Mouse (Mus musculus) embryonic stem cell, embryonic (primary cell): ENCODE data around the gene Srrm2.

Source experiments
- CTCF ChIA-PET, 4 experiments: fragments of 300-600 bp in 2 of 4; fragments of 350-600 bp in 2 of 4; sonication (Branson Sonifier 250); formaldehyde crosslinking; loops; one replicate each; lab custom pipeline; 2022; ENCODE audit warnings: inconsistent platforms in 2 of 4; lab: Charles Lee
- POLR2A ChIA-PET, 4 experiments: fragments of 300-600 bp in 2 of 4; fragments of 350-600 bp in 2 of 4; sonication (Branson Sonifier 250); formaldehyde crosslinking; loops; one replicate each; lab custom pipeline; 2022; ENCODE audit warnings: antibody characterized with exemption in 4 of 4, inconsistent platforms in 1 of 4; lab: Charles Lee

Gene Srrm2

DNA sequence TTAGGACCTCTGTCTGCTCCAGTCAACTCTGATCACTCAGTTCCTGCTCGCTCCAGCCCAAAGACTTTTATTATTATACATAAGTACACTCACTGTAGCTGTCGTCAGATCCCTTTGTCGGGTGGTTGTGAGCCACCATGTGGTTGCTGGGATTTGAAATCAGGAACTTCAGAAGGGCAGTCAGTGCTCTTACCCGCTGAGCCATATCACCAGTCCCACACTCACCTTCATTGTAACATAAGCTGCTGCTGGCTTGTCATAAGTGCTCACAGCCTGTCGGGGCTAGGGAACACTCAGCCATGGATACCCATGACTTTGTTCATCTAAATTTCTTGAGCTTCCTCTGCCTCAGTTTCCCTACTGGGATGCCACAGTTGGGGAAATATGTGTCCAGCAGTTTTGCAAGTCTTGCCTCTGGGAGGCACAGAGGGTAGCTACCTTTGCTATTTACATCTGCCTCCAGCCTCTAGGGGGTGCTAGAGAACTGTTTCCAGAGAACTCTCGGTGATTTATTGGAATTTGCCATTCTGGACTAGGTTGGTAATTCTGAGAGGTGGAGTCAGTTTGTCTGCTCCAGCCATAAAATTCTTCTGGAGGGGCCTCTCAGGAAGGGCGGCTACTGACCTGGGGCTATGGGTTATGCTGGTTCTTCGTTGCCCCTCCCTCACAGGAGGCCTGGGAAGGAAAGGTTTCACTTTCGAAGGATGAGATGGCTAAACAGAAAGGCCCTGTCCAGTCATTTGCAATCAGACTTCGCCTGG lies 41.5 kb upstream of the Srrm2 start:
- CTCF ChIA-PET = interaction anchor here (0.5 to 4.6 kb wide), 68 partner anchors 8 to 214 kb away, joined by 3 to 48 read pairs (median 4); partner anchors contain the start of genes Prss32 (in 3 of the 4), Prss41 (in 3 of the 4), Elob (in 2 of the 4) and Paqr4 (in 2 of the 4)
- POLR2A ChIA-PET = interaction anchor here (0.6 to 15.7 kb wide), 21 partner anchors 8 to 98 kb away, joined by 3 to 197 read pairs (median 4); partner anchors contain the start of genes Prss32 (in 3 of the 4), Prss41 (in 3 of the 4), Pkmyt1 (in 2 of the 4) and 1520401A03Rik (in 1 of the 4)

GRCm38 (mm10) chr17:23749400-23750191 lies 40.7 kb upstream of the Srrm2 start:
- POLR2A ChIA-PET = interaction anchor here (0.6 to 15.7 kb wide), 21 partner anchors 8 to 97 kb away, joined by 3 to 197 read pairs (median 5); partner anchors contain the start of genes Pkmyt1 (in 2 of the 4), Prss32 (in 2 of the 4), Prss41 (in 2 of the 4) and 1520401A03Rik (in 1 of the 4)
- CTCF ChIA-PET = interaction anchor here (0.7 to 4.6 kb wide), 47 partner anchors 8 to 211 kb away, joined by 3 to 48 read pairs (median 4); partner anchors contain the start of genes Prss32 (in 3 of the 4), Prss41 (in 3 of the 4), Paqr4 (in 2 of the 4) and Bicdl2 (in 1 of the 4)

DNA sequence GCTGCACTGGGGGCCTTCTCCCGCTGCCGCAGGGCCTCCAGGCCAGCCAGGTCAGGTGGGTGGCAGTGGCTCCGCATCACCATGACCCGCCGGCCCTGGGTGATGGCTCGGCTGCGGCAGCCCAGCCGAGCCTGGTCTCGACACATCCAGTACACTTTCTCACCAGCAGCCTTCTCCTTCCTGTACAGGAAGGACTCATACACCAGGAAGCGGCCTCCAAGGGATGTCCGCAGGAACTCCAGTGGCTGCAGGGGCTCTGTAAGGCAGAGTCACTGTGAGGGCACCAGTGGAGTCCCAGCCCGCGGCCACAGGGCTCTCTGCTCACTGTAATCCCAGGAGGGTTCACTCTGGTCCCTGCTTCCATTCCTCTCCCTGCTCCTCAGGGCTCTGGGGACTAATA lies 34.6 kb upstream of the Srrm2 start:
- ChIA-PET POLR2A (interaction anchor here in 1 of 4 experiments (0.6 to 0.7 kb wide), 3 partner anchors 32 to 701 kb away, joined by 3 to 5 read pairs (median 3); no protein-coding TSS in a partner anchor), CTCF (interaction anchor here in 2 of 4 experiments (0.6 to 1.6 kb wide), 3 partner anchors 11 to 205 kb away, joined by 3 to 11 read pairs (median 5); no protein-coding TSS in a partner anchor)

DNA sequence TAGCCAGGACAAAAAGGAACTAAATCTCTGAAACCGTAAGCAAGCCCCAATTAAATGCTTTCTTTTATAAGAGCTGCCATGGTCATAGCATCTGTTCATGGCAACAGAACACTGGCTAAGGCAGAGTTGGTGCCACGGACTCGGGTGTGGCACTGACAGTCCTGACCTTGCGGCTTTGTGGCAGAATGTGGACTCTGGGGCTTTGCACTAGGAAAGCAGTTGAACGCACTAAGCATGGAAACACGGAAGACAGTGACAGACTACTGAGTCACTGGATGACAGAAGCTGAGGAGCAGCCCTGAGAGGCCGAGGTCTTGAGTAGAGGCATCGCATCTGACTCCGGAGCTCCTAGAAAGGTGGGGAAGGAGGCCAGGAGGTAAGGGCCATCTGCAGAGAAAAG lies 32.8 kb upstream of the Srrm2 start:
- ChIA-PET POLR2A (interaction anchor here in 3 of 4 experiments (0.7 to 3.2 kb wide), 13 partner anchors 8 to 69 kb away, joined by 3 to 20 read pairs (median 4); partner anchors contain the start of gene Flywch1 (in 1 of the 3)), CTCF (interaction anchor here in 3 of 4 experiments (0.7 to 2.4 kb wide), 6 partner anchors 9 to 93 kb away, joined by 3 to 12 read pairs (median 4); partner anchors contain the start of gene Kremen2 (in 2 of the 3))

GRCm38 (mm10) chr17:23758801-23759200 lies 31.5 kb upstream of the Srrm2 start:
- CTCF ChIA-PET = interaction anchor here (0.5 to 2.4 kb wide), 21 partner anchors 8 to 160 kb away, joined by 3 to 13 read pairs (median 4); partner anchors contain the start of genes Kremen2 (in 2 of the 4), Prss32 (in 2 of the 4), Prss41 (in 2 of the 4) and Elob (in 1 of the 4)
- POLR2A ChIA-PET = interaction anchor here (0.5 to 3.2 kb wide), 28 partner anchors 9 to 909 kb away, joined by 3 to 20 read pairs (median 4); partner anchors contain the start of genes Paqr4 (in 2 of the 4), Elob (in 1 of the 4), Prss32 (in 1 of the 4) and Srrm2 (in 1 of the 4)

DNA sequence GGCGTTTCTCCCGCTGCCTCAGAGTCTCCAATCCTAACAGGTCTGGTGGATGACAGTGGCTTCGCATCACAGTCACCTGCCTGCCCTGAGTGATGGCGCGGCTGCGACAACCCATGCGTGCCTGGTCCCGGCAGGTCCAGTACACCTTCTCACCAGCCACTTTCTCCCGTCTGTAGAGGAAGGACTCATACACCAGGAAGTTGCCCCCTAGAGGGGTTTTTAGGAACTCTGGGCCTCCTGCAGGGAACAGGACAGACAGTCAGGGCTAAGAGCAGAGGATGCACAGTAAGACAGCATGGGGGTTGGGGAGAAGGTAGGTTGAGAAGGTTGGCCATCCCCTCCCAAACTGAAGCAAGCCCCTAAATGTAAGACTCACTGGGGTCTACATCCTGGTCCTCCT lies 30.1 kb upstream of the Srrm2 start:
- CTCF ChIA-PET = no interaction called here
- POLR2A ChIA-PET = interaction anchor here in 1 of 4 experiments (1.9 to 2.0 kb wide), 2 partner anchors 18 to 31 kb away, joined by 7 to 9 read pairs; partner anchors contain the start of gene Srrm2

GRCm38 (mm10) chr17:23761155-23761554 lies 29.2 kb upstream of the Srrm2 start:
- ChIA-PET CTCF (interaction anchor here (0.7 to 1.5 kb wide), 6 partner anchors 9 to 83 kb away, joined by 3 to 7 read pairs (median 4); partner anchors contain the start of genes Prss32 (in 2 of the 4) and Prss41 (in 1 of the 4)), POLR2A (interaction anchor here (0.6 to 1.5 kb wide), 7 partner anchors 9 to 806 kb away, joined by 3 to 4 read pairs (median 3); partner anchors contain the start of genes Kremen2 (in 1 of the 4) and Srrm2 (in 1 of the 4))

GRCm38 (mm10) chr17:23762976-23763375 lies 27.4 kb upstream of the Srrm2 start:
- ChIA-PET CTCF (interaction anchor here in 3 of 4 experiments (0.6 to 2.3 kb wide), 7 partner anchors 14 to 488 kb away, joined by 3 to 11 read pairs (median 4); partner anchors contain the start of genes Ccnf (in 1 of the 3), Prss32 (in 1 of the 3) and Prss41 (in 1 of the 3)), POLR2A (interaction anchor here in 3 of 4 experiments (1.1 to 2.8 kb wide), 8 partner anchors 11 to 81 kb away, joined by 3 to 11 read pairs (median 4); partner anchors contain the start of genes Pkmyt1 (in 1 of the 3), Prss32 (in 1 of the 3) and Prss41 (in 1 of the 3))

- POLR2A ChIA-PET = interaction anchor here in 3 of 4 experiments (0.6 to 16.9 kb wide), 17 partner anchors 9 to 554 kb away, joined by 3 to 205 read pairs (median 3); partner anchors contain the start of genes Flywch2 (in 1 of the 3), Prss32 (in 1 of the 3) and Prss41 (in 1 of the 3)
Measured at GRCm38 (mm10) chr17:23770493-23770892, 19.8 kb upstream of the Srrm2 start.

DNA sequence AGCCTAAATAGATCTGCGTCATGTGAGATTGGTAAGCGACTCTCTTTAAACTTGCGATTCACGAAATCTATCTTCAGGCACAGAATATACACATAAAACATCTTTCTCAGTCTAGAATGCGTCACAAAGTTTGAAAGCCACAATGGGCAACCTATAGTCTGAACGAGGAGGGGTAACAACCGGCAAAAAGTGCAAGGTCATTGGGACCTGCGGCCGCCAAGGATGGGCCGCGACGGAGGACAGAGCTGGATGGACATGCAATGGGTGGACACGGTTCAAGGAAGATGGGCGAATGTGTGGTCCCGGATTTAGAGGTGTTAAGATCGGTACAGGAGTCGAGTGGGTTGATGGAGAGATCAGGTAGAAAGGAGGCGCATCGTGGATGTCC lies 19.4 kb upstream of the Srrm2 start:
- ChIA-PET POLR2A (interaction anchor here in 3 of 4 experiments (0.6 to 16.9 kb wide), 16 partner anchors 12 to 553 kb away, joined by 3 to 205 read pairs (median 3); partner anchors contain the start of genes Flywch2 (in 1 of the 3), Prss32 (in 1 of the 3) and Prss41 (in 1 of the 3)), CTCF (interaction anchor here in 2 of 4 experiments (0.5 to 2.0 kb wide), 3 partner anchors 22 to 76 kb away, joined by 3 to 13 read pairs (median 4); partner anchors contain the start of genes Prss32 (in 1 of the 2) and Prss41 (in 1 of the 2))

More at GRCm38 (mm10) chr17:23770493-23770892, 19.8 kb upstream of the Srrm2 start:
- CTCF ChIA-PET = interaction anchor here in 3 of 4 experiments (0.5 to 2.0 kb wide), 4 partner anchors 9 to 76 kb away, joined by 3 to 13 read pairs (median 4); partner anchors contain the start of genes Prss32 (in 1 of the 3) and Prss41 (in 1 of the 3)

DNA sequence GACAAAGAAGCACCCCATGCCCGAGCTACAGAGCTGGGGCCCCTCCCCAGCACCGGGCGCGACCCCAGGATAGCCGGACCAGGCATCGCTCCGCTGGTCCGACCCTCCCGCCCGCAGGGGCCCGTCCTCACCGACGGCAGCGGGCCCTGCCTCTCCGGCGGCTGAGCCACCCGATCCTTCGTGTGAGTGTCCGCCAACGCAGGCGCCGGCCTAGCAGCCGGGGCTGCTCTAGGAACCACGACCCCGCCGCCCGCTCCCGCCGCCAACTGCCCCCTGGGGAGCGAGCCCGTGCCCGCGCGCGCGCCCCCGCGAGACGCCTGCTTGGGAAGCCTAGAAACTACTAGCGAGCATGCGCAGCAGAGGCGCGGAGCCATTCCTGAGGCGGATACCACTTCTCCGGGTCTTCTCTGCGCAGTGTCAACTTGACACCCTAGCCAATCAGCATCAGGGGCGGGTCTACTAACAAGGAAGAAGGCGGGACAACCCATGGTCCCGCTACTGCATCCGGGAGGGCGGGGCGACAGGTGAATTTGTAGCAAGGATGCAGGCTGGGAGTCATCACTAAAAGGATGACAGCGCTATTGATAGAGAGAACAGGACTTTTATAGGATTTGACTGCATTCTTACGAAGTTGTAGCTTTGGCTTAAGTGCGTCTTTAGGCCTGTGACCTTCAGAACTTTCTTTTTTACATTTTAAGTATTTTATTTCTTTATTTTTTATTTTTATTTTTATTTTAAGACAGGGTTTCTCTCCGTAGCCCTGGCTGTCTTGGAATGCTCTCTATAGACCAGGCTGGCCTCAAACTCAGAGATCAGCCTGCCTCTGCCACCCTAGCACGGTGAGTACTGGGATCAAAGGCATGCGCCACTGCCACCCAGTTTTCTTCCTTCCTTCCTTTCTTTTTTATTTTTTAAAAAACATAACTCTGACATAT lies 18.8 kb upstream of the Srrm2 start, which contains the start of gene Flywch1:
Gene Flywch1 (minus strand): TSS at position 319 of the 935 bp plus-strand sequence.
- ChIA-PET CTCF (interaction anchor here in 3 of 4 experiments (0.5 to 3.7 kb wide), 4 partner anchors 23 to 75 kb away, joined by 3 to 23 read pairs (median 8); partner anchors contain the start of genes Prss32 (in 2 of the 3) and Prss41 (in 2 of the 3)), POLR2A (interaction anchor here in 3 of 4 experiments (0.8 to 16.9 kb wide), 11 partner anchors 14 to 58 kb away, joined by 3 to 205 read pairs (median 4); partner anchors contain the start of genes Elob (in 1 of the 3) and Flywch2 (in 1 of the 3))

- ChIA-PET POLR2A (interaction anchor here in 3 of 4 experiments (0.8 to 16.9 kb wide), 8 partner anchors 10 to 78 kb away, joined by 3 to 205 read pairs (median 5); partner anchors contain the start of gene Elob (in 1 of the 3)), CTCF (interaction anchor here in 2 of 4 experiments (1.6 to 3.7 kb wide), 6 partner anchors 64 to 188 kb away, joined by 4 to 23 read pairs (median 8); partner anchors contain the start of genes Prss32 (in 2 of the 2), Prss41 (in 2 of the 2) and Prss33 (in 1 of the 2))
Measured at GRCm38 (mm10) chr17:23772219-23772556, 18.1 kb upstream of the Srrm2 start.

- ChIA-PET CTCF (interaction anchor here (0.6 to 3.7 kb wide), 25 partner anchors 10 to 187 kb away, joined by 3 to 23 read pairs (median 4); partner anchors contain the start of genes Prss32 (in 4 of the 4), Prss41 (in 4 of the 4) and Prss33 (in 1 of the 4)), POLR2A (interaction anchor here (0.6 to 16.9 kb wide), 22 partner anchors 10 to 174 kb away, joined by 3 to 205 read pairs (median 3); partner anchors contain the start of genes Prss32 (in 4 of the 4), Prss41 (in 4 of the 4), Flywch2 (in 2 of the 4) and Elob (in 1 of the 4))
Measured at GRCm38 (mm10) chr17:23773676-23774075, 16.7 kb upstream of the Srrm2 start.

DNA sequence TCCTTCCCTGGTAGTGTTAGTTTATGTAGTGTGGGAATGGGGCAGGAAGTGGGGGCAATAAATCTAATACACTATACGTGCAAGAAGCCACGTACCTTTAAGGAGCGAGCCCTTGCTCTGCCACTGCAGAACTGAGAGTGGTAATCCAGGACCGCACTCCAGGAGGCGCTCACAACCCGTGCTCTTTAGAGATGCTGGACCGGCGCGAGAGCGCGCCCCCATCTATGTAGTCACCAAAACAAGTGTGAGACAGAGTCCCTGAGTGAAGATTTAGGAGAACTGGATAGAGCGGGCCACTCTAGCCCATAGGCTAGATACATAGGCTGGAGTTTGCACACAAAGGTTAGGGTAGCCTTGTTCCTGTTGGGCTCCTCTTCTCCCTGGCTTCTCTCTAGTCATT lies 16.2 kb upstream of the Srrm2 start:
- ChIA-PET CTCF (interaction anchor here (0.6 to 3.7 kb wide), 23 partner anchors 9 to 186 kb away, joined by 3 to 23 read pairs (median 4); partner anchors contain the start of genes Prss32 (in 4 of the 4) and Prss41 (in 4 of the 4)), POLR2A (interaction anchor here (0.6 to 16.9 kb wide), 19 partner anchors 10 to 768 kb away, joined by 3 to 205 read pairs (median 4); partner anchors contain the start of genes Prss32 (in 4 of the 4), Prss41 (in 4 of the 4), Flywch2 (in 2 of the 4) and Elob (in 1 of the 4))
